Mouse (Mus musculus): Measurements from ENCODE around the gene Spg21.

Gene Spg21

GRCm38 (mm10) chr9:65479158-65479557, 18.4 kb downstream of the Spg21 start:
- no peak for DNase-seq (ENCODE audit: low spot score)

- DNase-seq (ENCODE audit: low spot score): no peak
Measured at GRCm38 (mm10) chr9:65480071-65480470, 19.3 kb downstream of the Spg21 start.

- no peak for DNase-seq (ENCODE audit: low spot score)
Measured at GRCm38 (mm10) chr9:65491476-65491875, 30.7 kb downstream of the Spg21 start.

- DNase-seq (ENCODE audit: low spot score): no peak
Measured at GRCm38 (mm10) chr9:65492351-65492750, 31.6 kb downstream of the Spg21 start.

- no peak for DNase-seq (ENCODE audit: low spot score)
Measured at GRCm38 (mm10) chr9:65492851-65493250, 32.1 kb downstream of the Spg21 start.

- DNase-seq (ENCODE audit: low spot score): no peak
Measured at GRCm38 (mm10) chr9:65502146-65502545, 41.4 kb downstream of the Spg21 start.

- no peak for DNase-seq (ENCODE audit: low spot score)
Measured at GRCm38 (mm10) chr9:65502721-65503505, 42.2 kb downstream of the Spg21 start.

- no peak for DNase-seq (ENCODE audit: low spot score)
Measured at GRCm38 (mm10) chr9:65508449-65508848, 47.7 kb downstream of the Spg21 start.

- no peak for DNase-seq (ENCODE audit: low spot score)
Measured at GRCm38 (mm10) chr9:65512520-65512919, 51.8 kb downstream of the Spg21 start.

GRCm38 (mm10) chr9:65514431-65514830, 53.7 kb downstream of the Spg21 start:
- DNase-seq (ENCODE audit: low spot score): no peak

GRCm38 (mm10) chr9:65514851-65515261, 54.1 kb downstream of the Spg21 start:
- no peak for DNase-seq (ENCODE audit: low spot score)

GRCm38 (mm10) chr9:65519807-65520504, 59.2 kb downstream of the Spg21 start, which contains the start of gene Ankdd1a:
Gene Ankdd1a, minus strand, starts transcription at chr9:65520193.
- DNase-seq (ENCODE audit: low spot score): no peak

- DNase-seq (ENCODE audit: low spot score): no peak
Measured at GRCm38 (mm10) chr9:65520505-65520876, 59.7 kb downstream of the Spg21 start.

GRCm38 (mm10) chr9:65523611-65524364, 63.0 kb downstream of the Spg21 start:
- DNase-seq (ENCODE audit: low spot score): peak; percentile 65

GRCm38 (mm10) chr9:65525445-65526195, 64.9 kb downstream of the Spg21 start:
- DNase-seq (ENCODE audit: low spot score): no peak

GRCm38 (mm10) chr9:65528417-65529038, 67.8 kb downstream of the Spg21 start:
- DNase-seq (ENCODE audit: low spot score): no peak

- DNase-seq (ENCODE audit: low spot score): no peak
Measured at GRCm38 (mm10) chr9:65529659-65530058, 68.9 kb downstream of the Spg21 start.

- no peak for DNase-seq (ENCODE audit: low spot score)
Measured at GRCm38 (mm10) chr9:65531283-65531682, 70.5 kb downstream of the Spg21 start.

GRCm38 (mm10) chr9:65532986-65533385, 72.2 kb downstream of the Spg21 start:
- no peak for DNase-seq (ENCODE audit: low spot score)

- DNase-seq (ENCODE audit: low spot score): no peak
Measured at GRCm38 (mm10) chr9:65534111-65534510, 73.4 kb downstream of the Spg21 start.

- DNase-seq (ENCODE audit: low spot score): no peak
Measured at GRCm38 (mm10) chr9:65535191-65535722, 74.5 kb downstream of the Spg21 start.
